In the genomic region with DNA sequence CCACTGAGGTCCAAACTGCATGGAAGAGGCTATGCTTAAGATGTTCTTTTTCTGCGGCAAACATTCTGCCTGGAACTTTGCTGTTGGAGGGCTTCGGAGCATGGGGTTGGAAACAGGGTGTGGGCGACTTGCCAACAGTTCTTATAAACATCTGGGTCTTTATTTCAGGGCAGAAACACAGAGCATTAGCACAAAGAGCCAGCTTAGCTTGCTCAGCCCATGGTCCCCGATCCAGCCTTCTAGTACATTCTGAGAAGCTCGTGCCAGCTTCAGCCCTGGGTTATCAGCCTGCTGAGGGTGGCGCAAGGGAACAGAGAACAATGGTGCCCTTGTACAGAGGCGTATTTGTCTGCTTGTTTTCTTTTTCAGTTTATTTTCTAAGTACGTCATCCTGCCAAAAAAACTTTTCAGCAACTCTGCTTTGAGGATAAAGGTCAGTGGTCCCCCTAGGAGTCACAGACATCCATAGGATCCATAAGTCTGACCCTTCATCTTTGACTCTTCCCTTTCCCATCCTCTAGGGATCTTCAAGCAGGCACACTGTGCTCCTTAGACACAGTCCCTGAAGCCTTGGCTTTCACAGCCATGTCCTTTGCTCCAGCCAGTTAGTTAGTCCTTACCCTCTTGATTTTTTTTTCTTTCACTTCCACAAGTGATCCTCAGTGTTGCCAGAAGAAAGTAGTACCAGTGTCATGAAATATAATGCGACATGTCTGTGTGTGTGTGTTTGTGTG, we compare ENCODE assay signal across 10 mouse cellular contexts. TPM values are rescaled to one million over a fixed set of nuclear protein-coding genes. Genes with fewer than 3 reads are reported as not detected.
DNase-seq lines count a peak whose midpoint lies in the region; ATAC-seq lines count a peak whose summit lies in the region.
"Had no signal": no experiment of that assay in that cellular context is flagged by ENCODE, and none has a peak within 500 bp of the region (broad histone marks: within the 10 kb centered on the region; RNA-seq: fewer than 3 reads in every experiment).

No protein-coding gene starts in this region.

- H3K36me3 ChIP-seq in embryonic facial prominence, embryonic 13.5 days, result no peaks in the 10 kb centered on the region
- H3K36me3 ChIP-seq in embryonic facial prominence, embryonic 10.5 days (replicated peaks), result no peaks in the 10 kb centered on the region

- H3K27ac ChIP-seq in embryonic facial prominence, embryonic 13.5 days, result peak overlapping the region; percentile 76
- no peak overlapping the region for H3K27ac ChIP-seq in embryonic facial prominence, embryonic 10.5 days (replicated peaks)

- no peak for DNase-seq in embryonic facial prominence, embryonic 10.5 days (ENCODE audit: low spot score)
- DNase-seq in right cerebral cortex, adult 18-20 months, result peak; percentile 57
- no peak for DNase-seq in right cerebral cortex, postnatal 25 days
- peak; percentile 27 to 74 for DNase-seq in layer of hippocampus, adult 18-20 months (ENCODE audit: low spot score in 2 of 2)
- DNase-seq in lung, postnatal 4 days, result peak; percentile 59 to 66
- DNase-seq in spleen, postnatal 10 days (ENCODE audit: low spot score in 2 of 2), result no peak
- DNase-seq in c-Kit-positive CD71-positive TER-119-positive erythroid progenitor cells, embryonic 14.5 days (ENCODE audit: low spot score), result no peak

- no peak for ATAC-seq in embryonic facial prominence, embryonic 13.5 days (ENCODE audit: insufficient number of reproducible peaks, insufficient read depth, low FRiP score, low TSS enrichment, low read depth)

- 50% methylated on average over 9 of the region's 9 CpGs for WGBS in embryonic facial prominence, embryonic 13.5 days
- 73% methylated on average over 9 of the region's 9 CpGs for WGBS in embryonic facial prominence, embryonic 10.5 days

- no peak overlapping the region for H3K4me2 ChIP-seq in embryonic facial prominence, embryonic 13.5 days

- H3K27me3 ChIP-seq in embryonic facial prominence, embryonic 13.5 days, result no peaks in the 10 kb centered on the region
- no peaks in the 10 kb centered on the region for H3K27me3 ChIP-seq in embryonic facial prominence, embryonic 10.5 days (replicated peaks; ENCODE audit: low read depth, poor library complexity, severe bottlenecking)

- H3K4me3 ChIP-seq in embryonic facial prominence, embryonic 13.5 days, result no peak overlapping the region
- no peak overlapping the region for H3K4me3 ChIP-seq in embryonic facial prominence, embryonic 10.5 days

- no peaks in the 10 kb centered on the region for H3K9me3 ChIP-seq in embryonic facial prominence, embryonic 13.5 days
- H3K9me3 ChIP-seq in embryonic facial prominence, embryonic 10.5 days, result no peaks in the 10 kb centered on the region

- peaks cover 6% of the 10 kb centered on the region; the same call in 1 of the 2 replicates for H3K4me1 ChIP-seq in embryonic facial prominence, embryonic 13.5 days
- H3K4me1 ChIP-seq in embryonic facial prominence, embryonic 10.5 days, result no peaks in the 10 kb centered on the region

- no peak overlapping the region for H3K9ac ChIP-seq in embryonic facial prominence, embryonic 13.5 days

RNA-seq across cellular contexts. Expression of gene Pp2d1, which starts 4.5 kb away (rescaled TPM):
- 0.22 and 0.31 TPM in 2 replicates for polyA plus RNA-seq in embryonic facial prominence, embryonic 13.5 days (2015; fragmentation: Nextera tagmentation; extraction: Ambion mirVana)
- 0.29 and 0.49 TPM in 2 replicates for polyA plus RNA-seq in embryonic facial prominence, embryonic 10.5 days (2016; fragmentation: Nextera tagmentation; extraction: Ambion mirVana)
- not detected for total RNA-seq in layer of hippocampus, adult 18-20 months (2021)
- total RNA-seq: layer of hippocampus, postnatal 14 days had no signal
- polyA plus RNA-seq: small intestine, adult 2 months had no signal

RNA-seq across cellular contexts. Expression of gene Kat2b, which starts 22.9 kb away (rescaled TPM):
- polyA plus RNA-seq in embryonic facial prominence, embryonic 13.5 days (2015; fragmentation: Nextera tagmentation; extraction: Ambion mirVana), result 3.7 and 5.1 TPM in 2 replicates
- 2.1 and 2.5 TPM in 2 replicates for polyA plus RNA-seq in embryonic facial prominence, embryonic 10.5 days (2016; fragmentation: Nextera tagmentation; extraction: Ambion mirVana)
- total RNA-seq in layer of hippocampus, adult 18-20 months (2021), result 10 to 100 TPM; 16.9 to 18.4 TPM

Comparison
In these comparisons a context has a peak if more than half of its experiments do, and no peak if none do; other contexts are left out.
1. DNase-seq: peak in right cerebral cortex, adult 18-20 months (single experiment), layer of hippocampus, adult 18-20 months (2 of 2) and lung, postnatal 4 days (2 of 2); none in embryonic facial prominence, embryonic 10.5 days (single experiment), right cerebral cortex, postnatal 25 days (single experiment), spleen, postnatal 10 days (0 of 2) and c-Kit-positive CD71-positive TER-119-positive erythroid progenitor cells, embryonic 14.5 days (single experiment).